Mouse (Mus musculus) layer of hippocampus, adult 2 months (tissue): ENCODE data around the gene Elovl3. TPM values are rescaled to one million over a fixed set of nuclear protein-coding genes. Genes with fewer than 3 reads are reported as not detected.
"Not testable (repeated sequence)": the region's sequence is repeated elsewhere in the genome, so short reads cannot be mapped to it uniquely, and the experiment has no call there.

Source experiments
- DNase-seq, 2 experiments: peaks; one replicate each; pipeline ENCODE4 v3.0.0; 2022; ENCODE audit warnings: low spot score in 2 of 2
- H3K27ac ChIP-seq: fragments of 200-600 bp; 2 replicates; pipeline ENCODE4 v1.8.1; 2022
- H3K4me3 ChIP-seq: fragments of 200-600 bp; 2 replicates; pipeline ENCODE4 v1.8.1; 2022; ENCODE audit warnings: mild to moderate bottlenecking
- CTCF ChIP-seq: fragments of 200-600 bp; conservative IDR thresholded peaks from 2 replicates; pipeline ENCODE4 v1.8.1; 2022; ENCODE audit warnings: antibody characterized with exemption, mild to moderate bottlenecking, moderate library complexity
- total RNA-seq, 2 experiments: library from RNA; stranded (reverse); gene quantifications; 2 replicates each; pipeline ENCODE4 v1.2.3; 2021

The Elovl3 gene
- total RNA-seq, 2 experiments from 2014 or later, result not detected

DNA sequence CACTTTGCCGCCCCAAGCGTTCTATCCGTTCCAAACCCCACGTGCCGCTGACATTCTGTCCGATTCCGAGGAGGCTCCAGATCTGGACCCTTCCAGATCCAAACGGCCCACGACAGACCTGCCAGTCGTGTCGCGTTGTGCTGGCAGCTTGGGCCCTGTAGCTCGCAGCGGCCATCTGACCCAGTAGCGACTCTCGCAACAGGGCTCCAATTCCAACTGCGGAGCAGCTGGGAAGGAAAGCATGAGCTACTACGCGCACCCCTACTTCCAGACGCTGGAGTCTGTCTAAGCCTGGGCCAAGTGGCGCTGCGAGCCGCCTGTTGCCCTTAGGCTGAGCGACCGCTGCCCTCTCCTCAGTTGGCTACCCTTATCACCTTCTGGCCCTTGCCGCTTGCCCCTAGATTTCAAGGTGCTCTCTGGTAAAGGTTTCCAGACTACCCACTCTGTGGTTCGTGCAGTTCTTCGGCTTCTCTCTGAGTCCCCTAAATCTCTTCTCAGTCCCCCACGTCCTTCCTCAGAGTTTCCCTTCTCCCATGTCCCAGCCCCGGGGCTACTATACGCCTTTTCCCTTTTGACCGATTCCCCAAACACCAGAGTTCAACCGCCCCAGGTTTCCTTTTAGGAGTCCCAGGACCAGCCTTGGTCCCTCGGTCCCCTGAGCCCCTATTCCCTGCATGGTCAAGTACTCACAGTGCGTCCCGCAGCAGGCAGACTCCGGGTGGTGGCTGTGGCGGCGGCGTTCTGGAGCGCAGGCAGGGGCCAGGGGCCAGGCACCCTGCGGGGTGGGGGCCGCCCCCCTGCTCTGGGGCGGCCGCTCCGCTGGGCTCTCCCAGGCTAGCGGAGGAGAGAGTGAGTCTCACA, 16.0 kb downstream of the Elovl3 start, which contains the start of gene Pitx3:
TSS of gene Pitx3 (minus strand) at position 816 of the 861 bp plus-strand sequence.
- Histone ChIP-seq H3K27ac (no peak within 1 kb of the TSS), H3K4me3 (peak within 1 kb of the TSS; percentile 44)
- no peak for TF ChIP-seq CTCF
- DNase-seq, result no peak

DNA sequence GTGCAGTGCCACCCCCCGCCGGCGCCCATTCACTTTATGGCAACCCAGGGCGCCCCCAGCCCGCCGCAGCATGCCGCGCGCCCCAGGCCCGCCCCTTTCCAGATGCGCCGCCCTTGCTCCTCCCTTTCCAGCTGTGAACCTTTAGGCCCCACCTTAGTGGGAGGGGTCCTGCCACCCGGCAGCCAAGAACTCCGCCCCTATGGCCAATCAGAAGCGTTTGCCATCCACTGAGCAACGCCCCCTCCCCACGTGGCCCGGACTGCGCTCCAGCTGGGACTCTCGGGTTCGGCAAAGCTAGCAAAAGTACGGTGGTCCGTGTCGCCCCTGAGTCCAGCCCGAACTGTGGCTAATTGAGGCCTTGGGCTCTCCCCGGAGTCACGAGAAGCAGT, 16.7 kb downstream of the Elovl3 start:
- H3K4me3 ChIP-seq, result peak overlapping the region; percentile 44
- no peak for TF ChIP-seq CTCF
- no peak overlapping the region for H3K27ac ChIP-seq
- DNase-seq, result peak; percentile 21 to 50

DNA sequence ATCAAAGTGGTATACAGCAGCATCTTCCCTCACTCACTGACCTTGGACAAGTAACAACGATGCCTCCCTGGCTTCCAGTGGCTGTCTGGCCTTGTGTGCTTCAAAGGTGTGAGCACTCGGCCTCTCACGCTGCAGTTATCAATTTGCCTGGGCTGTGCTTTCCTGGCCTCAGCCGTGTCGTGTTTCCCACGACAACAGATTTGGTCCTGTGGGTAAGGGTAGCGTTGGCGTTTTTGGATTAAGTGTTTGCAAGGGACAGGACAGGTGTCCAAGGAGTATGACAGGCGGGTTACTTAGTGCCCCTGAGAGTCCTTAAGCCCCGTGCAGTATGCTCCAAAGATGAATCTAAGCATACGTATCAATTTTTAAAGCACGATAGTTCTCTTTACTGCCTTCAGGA, 17.4 kb downstream of the Elovl3 start:
- DNase-seq, result no peak
- TF ChIP-seq CTCF, result no peak
- H3K27ac ChIP-seq, result no peak overlapping the region
- no peak overlapping the region for H3K4me3 ChIP-seq

DNA sequence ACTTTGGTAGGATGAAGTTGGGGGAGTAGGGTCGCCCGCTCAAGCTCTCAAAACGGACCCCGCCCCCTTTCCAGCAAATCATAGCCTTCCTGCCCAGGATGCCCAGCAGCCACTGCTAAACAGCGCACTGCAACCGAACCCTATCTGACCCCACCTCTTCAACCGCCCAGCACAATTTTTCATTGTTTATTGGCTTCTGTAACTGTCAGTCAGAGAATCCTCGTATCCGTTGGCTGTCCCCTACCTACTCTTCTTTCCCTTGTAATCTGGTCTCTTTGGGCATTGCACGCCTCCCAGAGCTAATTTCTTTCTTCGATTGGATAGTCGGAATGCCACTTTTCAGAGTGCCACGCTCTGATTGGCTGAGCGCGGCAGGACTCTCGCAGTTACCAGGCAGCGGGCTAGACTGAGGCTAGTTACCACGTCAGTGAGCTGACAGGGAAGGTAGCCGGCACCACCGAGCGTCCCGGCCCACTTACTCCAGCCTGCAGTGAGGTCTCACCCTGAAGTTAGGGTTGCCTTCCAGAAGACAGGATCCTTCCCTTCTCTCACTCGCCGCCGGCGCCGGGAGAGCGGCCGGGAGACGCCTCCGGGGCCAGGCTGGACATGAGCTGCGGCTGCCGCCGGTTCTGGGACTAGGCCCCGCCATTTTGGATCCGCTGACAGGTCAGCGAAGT, 20.6 kb downstream of the Elovl3 start, which contains the start of gene Gbf1:
TSS of gene Gbf1 (plus strand) at position 383 of the 677 bp plus-strand sequence.
- peak within 1 kb of the TSS; percentile 91 for H3K27ac ChIP-seq
- DNase-seq, result peak; percentile 90 to 98

DNA sequence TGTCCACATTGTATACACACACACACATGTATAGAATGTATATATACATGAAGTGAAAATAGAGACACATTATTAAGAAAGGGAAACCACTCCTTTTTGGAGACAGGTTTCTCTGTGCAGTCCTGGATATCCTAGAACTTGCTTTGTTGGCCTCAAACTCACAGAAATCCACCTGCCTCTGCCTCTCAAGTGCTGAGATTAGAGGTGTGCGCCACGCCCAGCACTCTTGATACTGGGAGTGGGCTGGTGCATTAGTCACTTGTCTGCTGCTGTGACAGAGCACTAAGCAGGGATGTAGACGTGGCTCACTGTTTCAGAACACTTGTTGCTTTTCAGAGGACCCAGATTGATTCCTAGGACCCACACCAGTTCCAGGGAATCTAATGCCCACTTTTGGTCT, 34.3 kb downstream of the Elovl3 start:
- DNase-seq, result no peak
- no peak for TF ChIP-seq CTCF
- H3K27ac ChIP-seq, result no peak overlapping the region
- H3K4me3 ChIP-seq, result no peak overlapping the region

More for the DNA sequence above, 20.6 kb downstream of the Elovl3 start, which contains the start of gene Gbf1:
- peak; percentile 71 for TF ChIP-seq CTCF
- peak within 1 kb of the TSS; percentile 96 for H3K4me3 ChIP-seq

DNA sequence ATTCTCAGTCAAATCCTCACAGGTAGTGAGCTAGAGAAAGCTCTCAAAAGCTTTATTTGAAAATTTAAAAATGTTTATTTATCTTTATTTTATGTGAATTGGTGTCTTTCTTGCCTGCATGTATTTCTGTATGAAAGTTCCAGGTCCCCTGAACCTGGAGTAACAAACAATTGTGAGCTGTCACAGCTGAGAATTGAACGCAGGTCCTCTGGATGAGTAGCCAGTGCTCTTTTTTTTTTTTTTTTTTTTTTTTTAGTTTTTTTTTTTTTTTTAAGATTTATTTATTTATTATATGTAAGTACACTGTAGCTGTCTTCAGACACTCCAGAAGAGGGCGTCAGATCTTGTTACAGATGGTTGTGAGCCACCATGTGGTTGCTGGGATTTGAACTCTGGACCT, 35.5 kb downstream of the Elovl3 start:
- H3K4me3 ChIP-seq, DNase-seq, H3K27ac ChIP-seq: not testable (repeated sequence)

DNA sequence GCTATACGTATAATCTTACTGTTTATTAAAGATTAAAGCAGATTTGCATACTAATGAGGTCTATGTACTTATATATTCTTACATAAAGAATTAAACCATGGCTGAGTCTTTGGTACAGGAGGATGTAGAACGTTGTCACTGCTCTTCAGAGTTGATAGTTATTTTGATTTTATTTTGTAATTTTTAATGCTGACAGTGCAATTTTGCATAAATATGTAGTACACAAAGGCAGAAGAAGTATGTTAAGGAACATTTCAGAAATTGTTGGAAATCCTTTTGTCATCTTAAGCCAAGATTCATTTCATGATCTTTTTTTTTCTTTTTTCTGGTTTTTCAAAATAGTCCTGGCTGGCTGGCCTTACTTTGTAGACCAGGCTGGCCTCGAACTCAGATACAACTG, 37.7 kb downstream of the Elovl3 start:
- no peak overlapping the region for H3K4me3 ChIP-seq
- no peak overlapping the region for H3K27ac ChIP-seq
- no peak for TF ChIP-seq CTCF
- no peak for DNase-seq

DNA sequence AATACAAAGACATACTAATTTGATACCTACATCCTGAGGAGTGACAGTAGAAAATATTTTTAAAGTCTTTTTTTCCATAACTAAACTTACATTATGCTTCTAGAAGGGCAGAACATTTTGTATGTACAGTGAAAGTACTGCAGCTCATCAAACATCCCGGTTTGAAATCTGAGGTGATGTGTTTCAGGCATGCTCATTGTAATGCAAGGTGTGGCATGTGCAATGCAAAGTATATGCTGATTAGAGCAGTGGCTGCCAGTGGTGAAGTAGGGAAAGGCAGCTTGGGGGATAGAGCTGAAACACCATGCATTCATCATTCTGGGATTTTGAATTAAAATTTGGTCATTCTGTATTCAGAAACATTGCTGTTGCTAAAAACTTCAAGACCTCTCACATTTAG, 38.2 kb downstream of the Elovl3 start:
- no peak for TF ChIP-seq CTCF
- no peak for DNase-seq
- no peak overlapping the region for H3K4me3 ChIP-seq
- no peak overlapping the region for H3K27ac ChIP-seq

DNA sequence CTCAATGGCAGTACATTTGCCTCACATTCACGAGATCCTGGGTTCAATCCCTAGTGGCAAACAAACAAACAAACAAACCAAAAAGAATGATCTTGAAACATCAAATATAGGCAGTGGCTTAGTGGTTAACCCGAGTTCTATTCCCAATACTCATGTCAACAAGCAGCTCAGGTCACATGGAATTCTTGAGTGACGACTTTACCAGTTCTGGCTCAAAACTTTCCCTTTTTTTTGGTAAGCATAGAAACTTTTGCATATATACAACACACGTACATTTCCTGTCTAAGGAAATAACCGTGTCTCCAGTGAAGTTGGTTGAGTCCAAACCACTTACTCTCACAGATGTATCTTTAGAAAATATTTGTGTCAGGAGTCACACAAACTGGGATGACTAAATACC, 40.8 kb downstream of the Elovl3 start:
- H3K4me3 ChIP-seq, result no peak overlapping the region
- no peak for DNase-seq
- TF ChIP-seq CTCF, result no peak
- no peak overlapping the region for H3K27ac ChIP-seq

DNA sequence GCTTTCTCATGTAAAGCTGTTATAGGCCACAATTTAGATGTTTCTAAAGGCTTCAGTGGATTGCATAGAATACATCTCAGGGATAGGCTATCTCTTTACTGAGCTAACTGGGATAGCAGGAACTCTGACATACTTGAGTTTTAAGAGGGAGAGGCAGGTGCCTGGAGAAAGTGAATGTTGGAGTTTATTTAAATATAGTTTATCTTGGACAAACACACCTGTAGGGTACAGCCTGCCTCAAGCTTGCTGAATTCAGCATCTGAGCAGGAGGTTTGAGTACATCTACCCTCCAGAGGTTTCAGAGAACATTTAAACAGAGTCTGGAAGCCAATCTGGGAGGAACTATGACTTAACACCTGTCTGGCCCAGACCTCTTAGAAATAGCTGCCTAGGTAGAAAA, 43.5 kb downstream of the Elovl3 start:
- DNase-seq, result no peak
- no peak overlapping the region for H3K27ac ChIP-seq
- no peak for TF ChIP-seq CTCF
- H3K4me3 ChIP-seq, result no peak overlapping the region

DNA sequence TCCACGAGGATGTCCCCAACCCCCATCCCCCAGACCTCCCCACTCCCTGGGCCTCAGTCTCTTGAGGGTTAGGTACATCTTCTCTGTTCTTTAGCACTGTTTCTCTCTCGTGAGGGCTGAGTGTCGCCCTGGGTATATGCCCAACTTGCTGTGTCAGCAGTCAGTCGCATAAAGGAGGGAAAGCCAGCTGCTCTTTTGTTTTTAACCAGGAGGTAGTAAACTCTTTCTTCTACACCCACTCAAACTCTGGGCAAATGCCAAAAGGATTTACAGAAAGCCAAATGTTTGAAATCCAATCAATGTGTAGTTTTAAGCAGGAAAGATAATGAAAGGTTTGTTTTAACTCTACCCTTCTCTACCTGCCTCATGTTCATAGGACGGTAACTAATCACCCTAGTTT, 45.3 kb downstream of the Elovl3 start:
- TF ChIP-seq CTCF, result no peak
- DNase-seq, result peak in 1 of 2 experiments; percentile 7
- H3K27ac ChIP-seq, result no peak overlapping the region
- no peak overlapping the region for H3K4me3 ChIP-seq

DNA sequence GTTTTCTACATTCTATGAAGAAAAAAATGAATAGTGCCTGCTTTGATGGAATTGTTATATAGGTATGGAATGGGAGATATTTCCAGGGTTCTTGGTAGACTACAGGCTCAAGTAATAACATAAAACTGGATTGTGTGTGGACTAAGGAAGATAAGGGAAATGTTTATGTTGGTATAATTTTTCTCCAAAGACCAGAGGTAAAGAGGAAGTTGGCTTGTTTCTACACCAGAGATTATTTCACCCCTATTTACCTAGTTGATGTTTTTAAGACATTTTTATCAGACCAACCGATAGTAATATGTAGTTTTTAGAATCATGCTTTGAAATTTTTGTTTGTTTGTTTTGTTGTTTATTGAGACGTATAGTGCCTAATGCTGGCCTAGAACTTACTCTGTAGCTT, 48.6 kb downstream of the Elovl3 start:
- Histone ChIP-seq H3K4me3 (no peak overlapping the region), H3K27ac (peak overlapping the region; percentile 40; the same call in 1 of the 2 replicates)
- no peak for TF ChIP-seq CTCF
- DNase-seq, result no peak

DNA sequence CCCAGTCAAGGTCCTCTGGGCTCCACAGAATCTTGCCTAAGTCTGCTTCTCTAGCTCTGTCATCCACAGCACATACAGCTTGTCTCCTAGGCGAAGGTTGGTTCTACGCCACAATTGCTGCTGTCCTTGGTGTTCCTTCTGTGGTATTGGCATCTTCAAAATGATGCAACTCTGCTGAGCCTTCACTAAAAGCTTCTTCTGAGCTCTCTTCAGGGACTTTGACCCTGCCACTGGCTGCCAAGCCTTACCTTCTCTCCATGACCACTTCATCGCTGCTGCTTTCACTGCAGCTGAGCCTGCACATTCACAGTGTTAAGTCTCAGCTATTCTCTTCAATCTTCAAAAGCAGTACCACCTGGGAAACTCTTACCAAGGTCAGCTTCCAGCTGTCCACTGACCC, 50.5 kb downstream of the Elovl3 start:
- no peak overlapping the region for H3K4me3 ChIP-seq
- no peak overlapping the region for H3K27ac ChIP-seq
- no peak for DNase-seq
- TF ChIP-seq CTCF, result no peak

Other genes starting within 250 kb of the Elovl3 start
- gene Armh3, start 133.4 kb upstream of the Elovl3 start, total RNA-seq, result 10 to 100 TPM; 19.0 to 20.6 TPM
- 1 to 10 TPM; 6.3 to 8.2 TPM for gene Hps6, start 128.4 kb upstream of the Elovl3 start, total RNA-seq
- gene Pprc1, start 87.0 kb upstream of the Elovl3 start, total RNA-seq, result 10 to 100 TPM; 25.4 to 33.7 TPM
- 100 to 1,000 TPM; 113 to 119 TPM for gene Ldb1, start 86.7 kb upstream of the Elovl3 start, total RNA-seq
- gene Nolc1, start 56.0 kb upstream of the Elovl3 start, total RNA-seq, result 10 to 100 TPM; 48.7 to 51.8 TPM
- not detected for gene Pitx3, start 16.4 kb downstream of the Elovl3 start, total RNA-seq
- 10 to 100 TPM; 83.2 to 94.5 TPM for gene Gbf1, start 20.6 kb downstream of the Elovl3 start, total RNA-seq
- gene Nfkb2, start 172.4 kb downstream of the Elovl3 start, total RNA-seq, result 1 to 10 TPM; 2.1 to 2.4 TPM
- 100 to 1,000 TPM; 761 to 778 TPM for gene Psd, start 195.3 kb downstream of the Elovl3 start, total RNA-seq
- gene Fbxl15, start 196.3 kb downstream of the Elovl3 start, total RNA-seq, result 10 to 100 TPM; 26.8 to 28.9 TPM
- 100 to 1,000 TPM; 171 to 178 TPM for gene Cuedc2, start 206.8 kb downstream of the Elovl3 start, total RNA-seq
- gene Mfsd13a, start 209.2 kb downstream of the Elovl3 start, total RNA-seq, result 10 to 100 TPM; 30.2 to 30.5 TPM
- 1 to 10 TPM; 1.0 to 1.3 TPM for gene 2310034G01Rik, start 218.4 kb downstream of the Elovl3 start, total RNA-seq